25 mouse cellular contexts compared by ENCODE assay signal in genomic region chr5:124636139-124636538, GRCm38 (mm10).
"Had no signal": no experiment of that assay in that cellular context is flagged by ENCODE, and none has a peak within 500 bp of the region (broad histone marks: within the 10 kb centered on the region; RNA-seq: fewer than 3 reads in every experiment).

No protein-coding gene starts in this region.

- H3K4me2 ChIP-seq: heart, embryonic 12.5 days; hindbrain, embryonic 12.5 days; hindbrain, embryonic 14.5 days; intestine, embryonic 15.5 days; limb, embryonic 13.5 days; liver, embryonic 11.5 days; liver, embryonic 13.5 days had no signal

- H3K9ac ChIP-seq: heart, embryonic 12.5 days; hindbrain, embryonic 12.5 days; hindbrain, embryonic 14.5 days; limb, embryonic 13.5 days; liver, embryonic 13.5 days had no signal

- H3K27me3 ChIP-seq: heart, embryonic 12.5 days; hindbrain, embryonic 12.5 days; intestine, embryonic 15.5 days; limb, embryonic 13.5 days; liver, embryonic 13.5 days had no signal

- ATAC-seq: hindbrain, embryonic 16.5 days; intestine, embryonic 15.5 days; intestine, postnatal 0 days had no signal

- H3K9me3 ChIP-seq: heart, embryonic 10.5 days; heart, embryonic 12.5 days; hindbrain, embryonic 10.5 days; hindbrain, embryonic 12.5 days; intestine, embryonic 15.5 days; limb, embryonic 13.5 days; liver, embryonic 13.5 days had no signal

- H3K4me1 ChIP-seq: heart, embryonic 10.5 days; heart, embryonic 12.5 days; hindbrain, embryonic 10.5 days; hindbrain, embryonic 12.5 days; intestine, embryonic 15.5 days; limb, embryonic 13.5 days had no signal

- H3K4me3 ChIP-seq: gastrocnemius, adult 2 months; heart, embryonic 10.5 days; heart, embryonic 12.5 days; hindbrain, embryonic 10.5 days; hindbrain, embryonic 12.5 days; intestine, embryonic 15.5 days; layer of hippocampus, adult 2 months; left cerebral cortex, adult 2 months; limb, embryonic 13.5 days; liver, embryonic 13.5 days had no signal

- DNase-seq: gastrocnemius, adult 2 months; gastrocnemius, postnatal 10 days; gastrocnemius, postnatal 25 days; heart, adult 18-20 months; heart, postnatal 10 days; heart, postnatal 4 days; kidney, adult 18-20 months; kidney, adult 8-10 months; kidney, postnatal 10 days; kidney, postnatal 25 days; kidney, postnatal 4 days; liver; liver, embryonic 13.5 days had no signal

- H3K27ac ChIP-seq: gastrocnemius, adult 2 months; heart, embryonic 10.5 days; hindbrain, embryonic 10.5 days; hindbrain, embryonic 12.5 days; hindbrain, embryonic 14.5 days; intestine, embryonic 15.5 days; layer of hippocampus, adult 2 months; left cerebral cortex, adult 2 months; limb, embryonic 13.5 days; liver, embryonic 13.5 days had no signal
